Mouse (Mus musculus) midbrain, embryonic 10.5 days (tissue): ENCODE results near the gene BC005561. TPM values are rescaled to one million over a fixed set of nuclear protein-coding genes. Genes with fewer than 3 reads are reported as not detected.
"Not testable (repeated sequence)": the region's sequence is repeated elsewhere in the genome, so short reads cannot be mapped to it uniquely, and the experiment has no call there.

Source experiments
- DNase-seq: peaks from one replicate; pipeline ENCODE4 v3.0.0-alpha.2; 2017; ENCODE audit warnings: low spot score
- H3K27ac ChIP-seq: fragments of 300-500 bp; sonication (generic); replicated peaks from 2 replicates; pipeline ENCODE4 v1.5.1; 2016; ENCODE audit warnings: mild to moderate bottlenecking
- H3K27me3 ChIP-seq: fragments of 300-500 bp; sonication (generic); 2 replicates; pipeline ENCODE4 v1.6.1; 2016; ENCODE audit warnings: low read depth, mild to moderate bottlenecking; ENCODE audit not compliant: poor library complexity, severe bottlenecking
- H3K36me3 ChIP-seq: fragments of 300-500 bp; sonication (generic); 2 replicates; pipeline ENCODE4 v1.6.1; 2016; ENCODE audit warnings: mild to moderate bottlenecking, moderate library complexity
- H3K4me1 ChIP-seq: fragments of 300-500 bp; sonication (generic); 2 replicates; pipeline ENCODE4 v1.6.1; 2016
- H3K4me3 ChIP-seq: fragments of 300-500 bp; sonication (generic); 2 replicates; pipeline ENCODE4 v1.5.1; 2016; ENCODE audit warnings: mild to moderate bottlenecking, moderate library complexity
- H3K9me3 ChIP-seq: fragments of 300-500 bp; sonication (generic); replicated peaks from 2 replicates; pipeline ENCODE4 v1.6.1; 2016; ENCODE audit warnings: mild to moderate bottlenecking
- WGBS: fragments of 180-500 bp; shearing (Covaris S2); methylation state at CpG from one replicate; pipeline ENCODE4 v1.1.7; 2016; 5-methylcytosine and 5-hydroxymethylcytosine counted together
- polyA plus RNA-seq: library from polyadenylated mRNA; unstranded; fragments of >200 nt; fragmentation: Nextera tagmentation; extraction: Ambion mirVana; gene quantifications from 2 replicates; pipeline ENCODE4 v1.2.1, GENCODE M21; 2016

The BC005561 gene
- polyA plus RNA-seq, 1 experiment from 2014 or later, result 14.0 TPM

DNA sequence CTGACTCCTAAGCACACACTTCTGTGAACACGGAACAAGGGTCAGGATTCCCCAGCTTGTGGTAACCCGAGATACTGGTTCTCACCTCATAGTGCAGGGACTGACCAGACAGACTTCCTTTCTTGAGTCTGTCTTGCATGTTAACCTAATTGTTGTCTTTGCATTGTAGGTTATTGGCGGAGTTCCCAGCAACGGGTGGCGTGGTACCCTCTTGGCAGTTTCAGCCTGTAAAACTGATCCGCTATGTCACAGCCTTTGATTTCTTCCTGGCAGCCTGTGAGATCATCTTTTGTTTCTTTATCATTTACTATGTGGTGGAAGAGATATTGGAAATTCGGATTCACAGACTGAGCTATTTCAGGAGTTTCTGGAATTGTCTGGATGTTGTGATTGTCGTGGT lies 25.3 kb upstream of the BC005561 start:
- H3K4me3 ChIP-seq, result no peak overlapping the region
- H3K36me3 ChIP-seq, result peaks cover 86% of the 10 kb centered on the region
- DNase-seq, result no peak
- 90% methylated on average over 8 of the region's 8 CpGs for WGBS
- no peak overlapping the region for H3K27ac ChIP-seq
- no peaks in the 10 kb centered on the region for H3K9me3 ChIP-seq
- H3K27me3 ChIP-seq, result no peaks in the 10 kb centered on the region
- H3K4me1 ChIP-seq, result no peaks in the 10 kb centered on the region

DNA sequence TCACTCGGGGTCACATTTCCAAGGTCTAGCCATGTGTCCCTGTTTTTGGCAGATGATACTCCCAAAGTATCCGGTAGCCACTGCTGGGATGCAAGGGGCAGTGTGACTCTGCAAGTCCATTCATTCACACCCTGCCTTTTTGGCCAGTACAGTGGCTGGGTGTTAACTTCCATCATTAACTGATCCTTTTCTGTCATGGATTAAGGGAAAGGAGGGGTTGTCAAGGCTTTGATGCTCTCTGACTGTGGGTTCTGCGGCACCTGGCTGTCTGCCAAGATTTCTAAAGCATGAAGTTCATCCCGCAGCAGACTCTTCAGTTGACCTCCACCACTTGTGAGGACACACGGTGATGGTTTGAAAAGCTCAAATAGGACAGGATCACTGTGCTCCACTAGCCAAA lies 16.6 kb upstream of the BC005561 start:
- H3K27ac ChIP-seq, result no peak overlapping the region
- no peaks in the 10 kb centered on the region for H3K27me3 ChIP-seq
- WGBS, result 92% methylated on average over 5 of the region's 5 CpGs
- peaks cover 91% of the 10 kb centered on the region for H3K36me3 ChIP-seq
- H3K4me1 ChIP-seq, result no peaks in the 10 kb centered on the region
- no peaks in the 10 kb centered on the region for H3K9me3 ChIP-seq
- H3K4me3 ChIP-seq, result no peak overlapping the region
- DNase-seq, result no peak

DNA sequence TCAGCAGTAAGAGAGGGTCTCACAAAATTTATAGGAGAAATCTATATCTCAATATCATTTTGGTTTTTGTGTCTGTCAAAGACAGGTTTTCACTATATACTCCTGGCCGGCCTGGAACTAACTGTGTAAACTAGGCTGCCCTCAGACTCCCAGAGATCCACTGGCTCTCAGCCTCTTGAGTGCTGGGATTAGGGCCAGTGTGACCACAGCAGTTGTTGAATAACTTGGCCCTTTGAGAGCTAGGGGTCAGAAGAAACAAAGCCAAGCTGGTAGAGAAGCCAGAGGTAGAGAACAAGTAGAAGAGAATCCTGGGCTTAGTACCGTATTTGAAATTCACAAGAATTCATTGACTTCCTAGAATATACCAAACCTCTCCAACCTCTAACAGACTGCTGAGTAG lies 3.3 kb upstream of the BC005561 start:
- Histone ChIP-seq H3K27me3 (no peaks in the 10 kb centered on the region), H3K4me1 (peaks cover 10% of the 10 kb centered on the region), H3K36me3 (peaks cover 67% of the 10 kb centered on the region), H3K9me3 (no peaks in the 10 kb centered on the region), H3K27ac (no peak overlapping the region), H3K4me3 (no peak overlapping the region)
- WGBS, result 84% methylated on average over 2 of the region's 2 CpGs
- DNase-seq, result no peak

DNA sequence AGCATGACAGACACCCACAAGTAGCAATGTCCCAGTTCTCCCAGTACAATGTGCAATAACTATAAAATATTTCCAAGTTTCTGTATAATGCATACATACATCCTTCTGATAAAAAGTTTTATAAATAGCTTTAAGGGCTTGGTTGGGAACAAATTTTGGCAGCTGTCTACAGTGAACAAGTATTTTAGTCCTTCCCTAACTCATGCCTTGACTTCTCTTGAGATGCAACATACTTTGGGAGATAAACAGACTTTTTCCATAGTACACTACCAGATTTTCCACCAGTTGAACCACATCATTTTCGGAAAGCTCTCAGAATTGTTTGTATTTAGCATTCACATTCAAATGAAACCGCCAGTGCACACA lies 340 bp upstream of the BC005561 start:
- 0% methylated on average over 2 of the region's 2 CpGs for WGBS
- DNase-seq, result no peak
- peak overlapping the region; percentile 78 for H3K4me3 ChIP-seq
- H3K36me3 ChIP-seq, result peaks cover 67% of the 10 kb centered on the region
- H3K4me1 ChIP-seq, result peaks cover 10% of the 10 kb centered on the region
- peaks cover 20% of the 10 kb centered on the region for H3K9me3 ChIP-seq
- H3K27me3 ChIP-seq, result no peaks in the 10 kb centered on the region
- H3K27ac ChIP-seq, result peak overlapping the region; percentile 97

DNA sequence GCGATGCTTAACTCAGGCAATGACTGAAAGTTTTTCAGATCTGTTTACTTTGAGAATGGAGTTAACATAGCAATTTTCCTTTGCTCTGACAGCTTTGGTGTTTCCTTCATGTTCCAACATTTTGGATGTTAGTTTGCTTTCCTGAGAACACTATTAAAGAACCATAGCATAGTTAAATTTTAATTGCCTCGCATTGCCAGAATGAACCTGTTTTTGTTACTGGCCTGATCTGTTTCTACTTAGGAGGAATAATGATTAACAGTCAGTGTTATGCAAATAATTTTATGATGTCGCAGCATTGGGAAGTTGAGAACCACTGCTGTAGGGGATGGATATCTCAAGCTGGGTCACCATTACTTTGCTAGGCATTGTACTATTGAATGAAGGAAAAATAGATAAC lies 3.1 kb downstream of the BC005561 start:
- peaks cover 10% of the 10 kb centered on the region for H3K4me1 ChIP-seq
- H3K27ac ChIP-seq, result no peak overlapping the region
- H3K36me3 ChIP-seq, result peaks cover 71% of the 10 kb centered on the region
- no peak overlapping the region for H3K4me3 ChIP-seq
- 96% methylated on average over 3 of the region's 3 CpGs for WGBS
- no peaks in the 10 kb centered on the region for H3K27me3 ChIP-seq
- DNase-seq, result no peak
- H3K9me3 ChIP-seq, result peaks cover 54% of the 10 kb centered on the region

DNA sequence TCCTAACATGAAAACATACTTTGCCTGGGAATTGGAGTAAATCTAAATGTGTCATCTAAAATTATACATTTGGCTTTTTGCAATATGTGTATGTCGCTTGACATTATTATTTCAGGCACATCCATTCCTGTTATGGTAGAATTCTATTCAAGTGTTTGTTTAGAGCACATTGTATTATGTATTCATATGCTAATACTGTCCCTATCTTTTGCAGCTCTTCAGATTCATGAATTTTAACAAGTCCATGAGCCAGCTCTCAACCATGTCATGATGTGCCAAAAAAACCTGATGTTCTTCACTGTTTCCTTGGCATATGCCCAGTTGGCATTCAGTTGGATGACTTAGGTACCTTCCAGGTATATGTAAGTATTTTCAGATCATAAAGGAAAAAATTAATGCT lies 30.5 kb downstream of the BC005561 start:
- no peak for DNase-seq
- peaks cover 99% of the 10 kb centered on the region for H3K36me3 ChIP-seq
- 97% methylated on average over 1 of the region's 1 CpGs for WGBS
- no peak overlapping the region for H3K27ac ChIP-seq
- H3K9me3 ChIP-seq, result peaks cover 4% of the 10 kb centered on the region
- H3K4me3 ChIP-seq, result no peak overlapping the region
- no peaks in the 10 kb centered on the region for H3K4me1 ChIP-seq
- H3K27me3 ChIP-seq, result no peaks in the 10 kb centered on the region

DNA sequence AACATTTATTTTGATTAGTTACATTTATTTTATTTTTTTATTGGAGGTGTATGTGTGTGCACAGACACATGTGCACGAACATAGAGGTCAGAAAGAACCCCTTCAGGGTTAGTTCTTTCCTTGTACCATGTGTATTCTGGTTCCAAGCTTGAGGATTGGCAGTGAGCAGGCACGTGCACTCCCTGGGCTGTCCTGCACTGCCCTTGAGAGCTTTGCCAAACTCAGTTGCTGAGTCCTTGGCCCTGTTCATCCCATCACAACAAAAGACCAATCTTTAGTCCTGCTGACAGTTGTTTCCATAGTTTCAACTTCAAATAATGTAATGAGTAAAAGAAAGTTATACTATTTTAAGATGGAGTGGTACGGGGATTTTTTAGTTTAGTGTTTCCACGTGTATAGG lies 31.2 kb downstream of the BC005561 start:
- Histone ChIP-seq H3K4me3 (no peak overlapping the region), H3K4me1 (no peaks in the 10 kb centered on the region), H3K9me3 (peaks cover 4% of the 10 kb centered on the region), H3K36me3 (peaks cover 99% of the 10 kb centered on the region), H3K27me3 (no peaks in the 10 kb centered on the region), H3K27ac (no peak overlapping the region)
- 92% methylated on average over 4 of the region's 4 CpGs for WGBS
- no peak for DNase-seq

DNA sequence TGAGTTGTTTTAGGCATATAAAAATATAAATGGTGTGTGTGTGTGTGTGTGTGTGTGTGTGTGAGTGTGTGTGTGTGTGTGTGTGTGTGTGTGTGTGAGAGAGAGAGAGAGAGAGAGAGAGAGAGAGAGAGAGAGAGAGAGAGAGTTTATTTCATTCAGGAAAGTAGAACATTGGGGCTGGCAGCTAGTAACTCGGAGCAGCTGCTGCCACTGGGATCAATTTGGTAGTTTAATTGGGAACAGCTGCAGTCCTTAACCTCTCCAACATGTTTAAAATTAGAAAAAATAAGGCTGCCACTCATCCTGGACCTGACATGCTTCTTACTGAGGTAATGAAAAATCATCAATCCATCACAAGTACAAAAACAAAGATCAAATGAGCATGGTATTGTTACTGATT lies 59.9 kb downstream of the BC005561 start:
- H3K27ac ChIP-seq, H3K27me3 ChIP-seq, DNase-seq, H3K4me1 ChIP-seq, H3K9me3 ChIP-seq, H3K36me3 ChIP-seq, H3K4me3 ChIP-seq: not testable (repeated sequence)
- WGBS, result 81% methylated on average over 1 of the region's 1 CpGs

DNA sequence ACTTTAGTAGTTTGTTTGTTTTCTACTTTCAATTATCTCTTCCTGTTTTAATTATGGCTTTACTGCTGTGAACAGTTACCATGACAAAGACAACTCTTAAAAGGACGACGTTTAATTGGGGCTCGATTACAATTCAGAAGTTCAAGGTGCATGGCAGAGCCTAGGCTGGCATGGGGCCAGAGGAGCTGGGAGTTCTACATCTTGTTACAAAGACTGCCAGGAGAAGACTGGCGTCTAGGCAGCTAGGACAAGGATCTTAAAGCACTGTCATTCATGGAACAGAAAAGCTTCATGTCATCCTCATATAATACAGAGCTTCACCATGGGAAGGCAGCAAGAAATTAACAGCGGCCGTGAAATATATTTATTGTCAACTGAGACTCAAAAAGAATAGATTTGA lies 62.6 kb downstream of the BC005561 start:
- peak overlapping the region; percentile 65 for H3K4me3 ChIP-seq
- DNase-seq, result no peak
- H3K9me3 ChIP-seq, result peaks cover 20% of the 10 kb centered on the region
- H3K36me3 ChIP-seq, result peaks cover 28% of the 10 kb centered on the region
- H3K27ac ChIP-seq, result no peak overlapping the region
- WGBS, result 55% methylated on average over 6 of the region's 6 CpGs
- H3K4me1 ChIP-seq, result no peaks in the 10 kb centered on the region
- no peaks in the 10 kb centered on the region for H3K27me3 ChIP-seq

DNA sequence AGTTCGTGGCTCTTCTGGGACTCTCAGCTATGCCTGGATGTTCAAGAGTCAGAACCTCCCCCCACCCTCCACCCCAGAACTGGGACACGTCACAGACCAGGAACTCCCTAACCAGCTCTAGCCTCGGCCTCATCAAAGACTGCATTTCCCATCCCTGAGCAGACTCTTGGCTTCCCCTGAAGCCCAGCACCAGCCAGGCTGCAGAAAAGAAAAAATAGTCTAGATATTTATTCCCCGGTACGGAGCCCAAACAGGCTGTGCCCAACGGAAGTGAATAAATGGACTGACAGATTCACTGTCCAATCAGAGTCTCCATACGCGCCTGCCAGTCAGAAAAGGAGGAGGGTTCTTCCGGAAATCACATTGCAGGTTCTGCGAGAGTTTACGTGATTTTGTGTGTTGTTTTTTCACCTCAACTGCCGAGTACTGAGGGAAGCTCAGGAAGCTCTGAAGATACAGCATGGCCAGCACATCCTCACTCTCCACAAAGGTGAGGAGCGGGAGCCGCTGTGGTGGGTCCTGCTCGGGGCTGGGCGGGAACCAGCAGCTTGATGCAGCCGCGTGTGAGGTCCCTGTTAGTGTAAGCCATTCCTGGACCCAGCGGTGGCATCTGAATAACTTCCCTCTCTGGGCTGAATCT lies 63.2 kb downstream of the BC005561 start:
- H3K4me3 ChIP-seq, result peak overlapping the region; percentile 65
- WGBS, result 5% methylated on average over 18 of the region's 19 CpGs
- not testable (repeated sequence) for H3K4me1 ChIP-seq, H3K27me3 ChIP-seq
- peak overlapping the region; percentile 90 for H3K27ac ChIP-seq
- peaks cover 23% of the 10 kb centered on the region for H3K9me3 ChIP-seq
- peak; percentile 73 for DNase-seq
- H3K36me3 ChIP-seq, result peaks cover 32% of the 10 kb centered on the region

Other genes starting within 250 kb of the BC005561 start
- gene Ibsp, start 209.2 kb upstream of the BC005561 start, polyA plus RNA-seq, result 0.05 and 0.12 TPM in 2 replicates
- not detected in 2 replicates for gene Mepe, start 183.0 kb upstream of the BC005561 start, polyA plus RNA-seq
- gene Spp1, start 73.2 kb upstream of the BC005561 start, polyA plus RNA-seq, result 2.9 and 4.0 TPM in 2 replicates
- gene Pkd2, start 48.9 kb upstream of the BC005561 start, polyA plus RNA-seq, result 7.1 and 8.5 TPM in 2 replicates